Mouse (Mus musculus): ENCODE measurements around the gene Ddo. TPM values are rescaled to one million over a fixed set of nuclear protein-coding genes. Genes with fewer than 3 reads are reported as not detected.

Ddo gene
- polyA plus RNA-seq, 1 experiment = 0.84 TPM

GRCm38 (mm10) chr10:40640406-40640805 lies 10.6 kb downstream of the Ddo start:
- Histone ChIP-seq H3K36me3 (ENCODE audit: control insufficient read depth, insufficient read depth, low read length) (no peaks in the 10 kb centered on the region), H3K4me1 (ENCODE audit: control insufficient read depth, insufficient read depth, insufficient read length, low read length) (peaks cover 2% of the 10 kb centered on the region; the same call in 1 of the 2 replicates), H3K4me3 (ENCODE audit: low read depth, low read length) (no peak overlapping the region), H3K27me3 (ENCODE audit: control insufficient read depth, insufficient read depth, low read length) (no peaks in the 10 kb centered on the region), H3K27ac (ENCODE audit: insufficient read depth, low read depth, low read length) (no peak overlapping the region)
- TF ChIP-seq POLR2A (IDR thresholded peaks at IDR 0.05; ENCODE audit: low read depth, low read length) = no peak
- no peak for TF ChIP-seq CTCF (IDR thresholded peaks at IDR 0.05; ENCODE audit: extremely low read depth, insufficient read length, insufficient replicate concordance, low read depth, low read length)
- WGBS = 84% methylated on average over 4 of the region's 4 CpGs

- Histone ChIP-seq H3K36me3 (ENCODE audit: control insufficient read depth, insufficient read depth, low read length) (no peaks in the 10 kb centered on the region), H3K27ac (ENCODE audit: insufficient read depth, low read depth, low read length) (no peak overlapping the region), H3K4me1 (ENCODE audit: control insufficient read depth, insufficient read depth, insufficient read length, low read length) (peaks cover 2% of the 10 kb centered on the region; the same call in 1 of the 2 replicates), H3K4me3 (ENCODE audit: low read depth, low read length) (no peak overlapping the region), H3K27me3 (ENCODE audit: control insufficient read depth, insufficient read depth, low read length) (no peaks in the 10 kb centered on the region)
- 86% methylated on average over 7 of the region's 7 CpGs for WGBS
- TF ChIP-seq CTCF (IDR thresholded peaks at IDR 0.05; ENCODE audit: extremely low read depth, insufficient read length, insufficient replicate concordance, low read depth, low read length) (no peak), POLR2A (IDR thresholded peaks at IDR 0.05; ENCODE audit: low read depth, low read length) (no peak)
Measured at GRCm38 (mm10) chr10:40641901-40642300, 12.1 kb downstream of the Ddo start.

GRCm38 (mm10) chr10:40643126-40643525 lies 13.3 kb downstream of the Ddo start:
- Histone ChIP-seq H3K4me1 (ENCODE audit: control insufficient read depth, insufficient read depth, insufficient read length, low read length) (peaks cover 2% of the 10 kb centered on the region; the same call in 1 of the 2 replicates), H3K27ac (ENCODE audit: insufficient read depth, low read depth, low read length) (no peak overlapping the region), H3K4me3 (ENCODE audit: low read depth, low read length) (no peak overlapping the region), H3K36me3 (ENCODE audit: control insufficient read depth, insufficient read depth, low read length) (no peaks in the 10 kb centered on the region), H3K27me3 (ENCODE audit: control insufficient read depth, insufficient read depth, low read length) (no peaks in the 10 kb centered on the region)
- 69% methylated on average over 5 of the region's 5 CpGs for WGBS
- TF ChIP-seq CTCF (IDR thresholded peaks at IDR 0.05; ENCODE audit: extremely low read depth, insufficient read length, insufficient replicate concordance, low read depth, low read length) = no peak
- no peak for TF ChIP-seq POLR2A (IDR thresholded peaks at IDR 0.05; ENCODE audit: low read depth, low read length)

- WGBS = 68% methylated on average over 9 of the region's 9 CpGs
- H3K27me3 ChIP-seq (ENCODE audit: control insufficient read depth, insufficient read depth, low read length) = no peaks in the 10 kb centered on the region
- TF ChIP-seq POLR2A (IDR thresholded peaks at IDR 0.05; ENCODE audit: low read depth, low read length) = no peak
- no peak for TF ChIP-seq CTCF (IDR thresholded peaks at IDR 0.05; ENCODE audit: extremely low read depth, insufficient read length, insufficient replicate concordance, low read depth, low read length)
- H3K27ac ChIP-seq (ENCODE audit: insufficient read depth, low read depth, low read length) = no peak overlapping the region
- no peaks in the 10 kb centered on the region for H3K36me3 ChIP-seq (ENCODE audit: control insufficient read depth, insufficient read depth, low read length)
- no peak overlapping the region for H3K4me3 ChIP-seq (ENCODE audit: low read depth, low read length)
- peaks cover 2% of the 10 kb centered on the region; the same call in 1 of the 2 replicates for H3K4me1 ChIP-seq (ENCODE audit: control insufficient read depth, insufficient read depth, insufficient read length, low read length)
Measured at GRCm38 (mm10) chr10:40644456-40644855, 14.6 kb downstream of the Ddo start.

GRCm38 (mm10) chr10:40645346-40645745 lies 15.5 kb downstream of the Ddo start:
- Histone ChIP-seq H3K4me3 (ENCODE audit: low read depth, low read length) (no peak overlapping the region), H3K27ac (ENCODE audit: insufficient read depth, low read depth, low read length) (no peak overlapping the region), H3K4me1 (ENCODE audit: control insufficient read depth, insufficient read depth, insufficient read length, low read length) (peaks cover 2% of the 10 kb centered on the region; the same call in 1 of the 2 replicates), H3K36me3 (ENCODE audit: control insufficient read depth, insufficient read depth, low read length) (no peaks in the 10 kb centered on the region), H3K27me3 (ENCODE audit: control insufficient read depth, insufficient read depth, low read length) (no peaks in the 10 kb centered on the region)
- TF ChIP-seq CTCF (IDR thresholded peaks at IDR 0.05; ENCODE audit: extremely low read depth, insufficient read length, insufficient replicate concordance, low read depth, low read length) (no peak), POLR2A (IDR thresholded peaks at IDR 0.05; ENCODE audit: low read depth, low read length) (no peak)
- WGBS = 60% methylated on average over 1 of the region's 1 CpGs

GRCm38 (mm10) chr10:40648776-40649175 lies 19.0 kb downstream of the Ddo start:
- no peaks in the 10 kb centered on the region for H3K4me1 ChIP-seq (ENCODE audit: control insufficient read depth, insufficient read depth, insufficient read length, low read length)
- H3K36me3 ChIP-seq (ENCODE audit: control insufficient read depth, insufficient read depth, low read length) = no peaks in the 10 kb centered on the region
- H3K27ac ChIP-seq (ENCODE audit: insufficient read depth, low read depth, low read length) = no peak overlapping the region
- no peak overlapping the region for H3K4me3 ChIP-seq (ENCODE audit: low read depth, low read length)
- no peaks in the 10 kb centered on the region for H3K27me3 ChIP-seq (ENCODE audit: control insufficient read depth, insufficient read depth, low read length)
- TF ChIP-seq POLR2A (IDR thresholded peaks at IDR 0.05; ENCODE audit: low read depth, low read length) = no peak
- no peak for TF ChIP-seq CTCF (IDR thresholded peaks at IDR 0.05; ENCODE audit: extremely low read depth, insufficient read length, insufficient replicate concordance, low read depth, low read length)
- 66% methylated on average over 12 of the region's 12 CpGs for WGBS

- no peaks in the 10 kb centered on the region for H3K36me3 ChIP-seq (ENCODE audit: control insufficient read depth, insufficient read depth, low read length)
- H3K4me1 ChIP-seq (ENCODE audit: control insufficient read depth, insufficient read depth, insufficient read length, low read length) = no peaks in the 10 kb centered on the region
- H3K27ac ChIP-seq (ENCODE audit: insufficient read depth, low read depth, low read length) = no peak overlapping the region
- no peak overlapping the region for H3K4me3 ChIP-seq (ENCODE audit: low read depth, low read length)
- 17% methylated on average over 4 of the region's 4 CpGs for WGBS
- H3K27me3 ChIP-seq (ENCODE audit: control insufficient read depth, insufficient read depth, low read length) = no peaks in the 10 kb centered on the region
- TF ChIP-seq CTCF (IDR thresholded peaks at IDR 0.05; ENCODE audit: extremely low read depth, insufficient read length, insufficient replicate concordance, low read depth, low read length) (no peak), POLR2A (IDR thresholded peaks at IDR 0.05; ENCODE audit: low read depth, low read length) (no peak)
Measured at GRCm38 (mm10) chr10:40649634-40650033, 19.8 kb downstream of the Ddo start.
